Mouse (Mus musculus): Measurements from ENCODE around the gene Cox10. TPM values are rescaled to one million over a fixed set of nuclear protein-coding genes. Genes with fewer than 3 reads are reported as not detected.

The Cox10 gene
- polyA plus RNA-seq, 1 experiment from 2014 or later, result 13.1 TPM

GRCm38 (mm10) chr11:64058474-64058873 is 20.8 kb downstream of the Cox10 start:
- ATAC-seq, result no peak
- no peak for TF ChIP-seq EP300 (IDR thresholded peaks at IDR 0.05)
- TF ChIP-seq CTCF (IDR thresholded peaks at IDR 0.05), result no peak
- WGBS, result 93% methylated on average over 3 of the region's 3 CpGs

DNA sequence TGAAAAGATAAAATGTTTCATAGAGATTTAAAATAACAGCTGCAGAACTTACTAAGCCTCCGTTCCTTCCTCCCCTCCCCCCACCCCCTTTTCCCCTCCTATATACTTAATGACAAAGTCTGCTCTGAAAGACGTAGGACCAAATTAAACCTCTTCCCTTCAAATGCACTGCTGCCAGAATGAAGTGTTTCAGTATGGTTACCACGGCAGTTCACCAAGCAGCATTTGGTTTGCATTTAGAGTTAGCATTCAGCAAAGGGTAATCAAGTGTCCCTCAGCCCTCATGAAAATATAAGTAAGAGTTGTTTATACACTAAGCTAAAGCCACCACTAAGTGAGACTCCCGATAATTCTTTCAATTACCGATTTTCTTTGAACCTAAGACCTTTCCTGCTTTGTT is 25.9 kb downstream of the Cox10 start:
- DNase-seq (ENCODE audit: low spot score) (no peak), ATAC-seq (no peak)
- Histone ChIP-seq H3K27ac (ENCODE audit: low read length) (no peak overlapping the region), H3K4me2 (replicated peaks; ENCODE audit: low read depth, low read length) (no peak overlapping the region), H3K4me1 (ENCODE audit: insufficient read depth, low read depth, low read length) (0 out of 2 replicates have a peak, but pooled peaks cover 5% of the 10 kb centered on the region), H3K27me3 (replicated peaks; ENCODE audit: insufficient read depth, low read length) (no peaks in the 10 kb centered on the region), H3K9ac (replicated peaks; ENCODE audit: low read depth) (no peak overlapping the region), H3K4me3 (ENCODE audit: low read depth, low read length) (no peak overlapping the region), H3K36me3 (ENCODE audit: insufficient read depth, low read length) (no peaks in the 10 kb centered on the region), H3K9me3 (ENCODE audit: low read length) (no peaks in the 10 kb centered on the region)
- WGBS, result 79% methylated on average over 5 of the region's 5 CpGs
- TF ChIP-seq EP300 (IDR thresholded peaks at IDR 0.05) (no peak), CTCF (IDR thresholded peaks at IDR 0.05) (no peak)

More at GRCm38 (mm10) chr11:64058474-64058873, 20.8 kb downstream of the Cox10 start:
- Histone ChIP-seq H3K27me3 (replicated peaks; ENCODE audit: insufficient read depth, low read length) (no peaks in the 10 kb centered on the region), H3K4me2 (replicated peaks; ENCODE audit: low read depth, low read length) (no peak overlapping the region), H3K9me3 (ENCODE audit: low read length) (no peaks in the 10 kb centered on the region), H3K36me3 (ENCODE audit: insufficient read depth, low read length) (no peaks in the 10 kb centered on the region), H3K4me3 (ENCODE audit: low read depth, low read length) (no peak overlapping the region), H3K27ac (ENCODE audit: low read length) (no peak overlapping the region), H3K9ac (replicated peaks; ENCODE audit: low read depth) (no peak overlapping the region), H3K4me1 (ENCODE audit: insufficient read depth, low read depth, low read length) (no peaks in the 10 kb centered on the region)
- no peak for DNase-seq (ENCODE audit: low spot score)

DNA sequence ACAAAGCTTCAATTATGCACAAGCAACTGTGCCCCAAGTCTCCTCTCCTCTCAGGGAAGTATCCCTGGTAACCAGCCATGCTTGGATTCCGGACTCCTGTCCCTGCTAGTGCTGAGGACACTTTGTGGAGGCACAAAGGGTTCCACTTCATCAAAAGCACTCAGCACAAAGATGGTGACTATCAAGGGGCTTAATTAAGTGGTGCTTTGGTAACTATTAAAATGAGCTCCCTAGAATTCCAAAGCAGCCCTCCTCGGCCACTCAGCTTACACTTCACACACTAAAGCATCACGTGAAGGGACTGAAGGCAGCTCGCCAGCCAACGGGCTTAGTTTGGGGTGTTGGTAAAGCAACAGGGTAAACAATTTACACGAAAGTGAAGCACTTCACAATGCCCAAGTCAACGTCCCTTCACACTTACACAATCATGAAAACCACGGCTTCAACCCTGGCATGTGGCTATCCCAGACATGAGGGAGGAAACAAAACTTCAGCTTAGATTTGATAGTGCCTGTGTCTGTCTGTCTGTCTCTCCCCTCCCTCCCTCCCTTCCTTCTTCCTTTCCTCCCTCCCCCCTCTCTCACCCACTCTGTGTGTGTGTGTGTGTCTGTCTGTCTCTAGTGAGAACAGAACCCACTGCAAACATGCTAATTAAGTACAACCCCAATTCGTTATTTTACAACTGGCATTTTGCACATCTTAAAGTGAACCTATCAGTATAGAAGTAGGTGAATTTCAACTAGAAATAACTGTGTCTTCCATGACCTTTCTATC is 27.9 kb downstream of the Cox10 start:
- no peak overlapping the region for H3K4me2 ChIP-seq (replicated peaks; ENCODE audit: low read depth, low read length)
- no peaks in the 10 kb centered on the region for H3K9me3 ChIP-seq (ENCODE audit: low read length)
- 0 out of 2 replicates have a peak, but pooled peaks cover 5% of the 10 kb centered on the region for H3K4me1 ChIP-seq (ENCODE audit: insufficient read depth, low read depth, low read length)
- peak; percentile 72 for DNase-seq (ENCODE audit: low spot score)
- H3K36me3 ChIP-seq (ENCODE audit: insufficient read depth, low read length), result no peaks in the 10 kb centered on the region
- no peak overlapping the region for H3K4me3 ChIP-seq (ENCODE audit: low read depth, low read length)
- peak; percentile 90 for ATAC-seq
- H3K9ac ChIP-seq (replicated peaks; ENCODE audit: low read depth), result no peak overlapping the region
- TF ChIP-seq EP300 (IDR thresholded peaks at IDR 0.05) (peak; percentile 72), CTCF (IDR thresholded peaks at IDR 0.05) (no peak)
- 31% methylated on average over 9 of the region's 9 CpGs for WGBS
- peak overlapping the region; percentile 3; the same call in 1 of the 2 replicates for H3K27ac ChIP-seq (ENCODE audit: low read length)
- H3K27me3 ChIP-seq (replicated peaks; ENCODE audit: insufficient read depth, low read length), result no peaks in the 10 kb centered on the region

DNA sequence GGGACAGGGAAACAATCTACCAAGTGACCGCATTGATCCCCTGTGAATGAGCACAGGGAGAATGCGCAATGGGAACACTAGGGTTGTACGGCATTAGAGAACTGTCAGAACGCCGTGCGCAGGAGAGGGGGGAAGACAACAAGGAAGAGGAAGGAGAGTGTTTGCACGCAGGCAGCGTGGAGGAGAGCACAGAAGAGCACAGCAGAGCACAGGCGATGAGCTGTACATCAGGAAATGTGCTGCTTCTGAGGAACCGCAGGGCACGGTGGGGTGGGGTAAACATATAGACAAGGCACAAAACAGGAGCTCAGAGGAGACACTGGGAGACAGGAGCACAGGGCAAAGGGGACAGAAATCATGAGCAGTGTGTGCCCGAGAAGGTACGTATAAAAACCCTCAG is 31.8 kb downstream of the Cox10 start:
- Histone ChIP-seq H3K4me2 (replicated peaks; ENCODE audit: low read depth, low read length) (no peak overlapping the region), H3K9me3 (ENCODE audit: low read length) (no peaks in the 10 kb centered on the region), H3K4me3 (ENCODE audit: low read depth, low read length) (no peak overlapping the region), H3K4me1 (ENCODE audit: insufficient read depth, low read depth, low read length) (0 out of 2 replicates have a peak, but pooled peaks cover 5% of the 10 kb centered on the region), H3K9ac (replicated peaks; ENCODE audit: low read depth) (no peak overlapping the region), H3K27me3 (replicated peaks; ENCODE audit: insufficient read depth, low read length) (no peaks in the 10 kb centered on the region), H3K27ac (ENCODE audit: low read length) (no peak overlapping the region), H3K36me3 (ENCODE audit: insufficient read depth, low read length) (no peaks in the 10 kb centered on the region)
- 64% methylated on average over 13 of the region's 13 CpGs for WGBS
- ATAC-seq, result no peak
- no peak for DNase-seq (ENCODE audit: low spot score)
- TF ChIP-seq CTCF (IDR thresholded peaks at IDR 0.05) (no peak), EP300 (IDR thresholded peaks at IDR 0.05) (no peak)

DNA sequence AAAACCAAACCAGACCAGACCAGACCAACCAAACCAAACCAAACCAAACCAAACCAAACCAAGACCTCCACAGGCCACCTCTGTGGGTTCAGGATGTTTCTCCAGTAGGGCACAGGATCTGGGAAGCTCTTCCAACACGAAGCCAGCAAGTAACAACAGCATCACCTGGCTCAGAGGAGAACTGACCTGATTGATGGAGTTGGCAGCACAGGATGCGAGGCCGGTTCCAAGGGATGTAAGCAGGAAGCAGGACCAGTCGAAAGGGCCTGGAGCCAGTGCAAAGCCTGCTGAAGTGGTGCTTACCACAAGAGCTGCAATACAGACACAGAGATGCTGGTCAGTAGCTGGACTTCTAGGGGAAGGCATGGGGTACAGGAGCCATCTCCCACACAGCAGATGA is 34.2 kb downstream of the Cox10 start:
- no peak overlapping the region for H3K4me3 ChIP-seq (ENCODE audit: low read depth, low read length)
- TF ChIP-seq CTCF (IDR thresholded peaks at IDR 0.05), result no peak
- TF ChIP-seq EP300 (IDR thresholded peaks at IDR 0.05), result no peak
- H3K9ac ChIP-seq (replicated peaks; ENCODE audit: low read depth), result no peak overlapping the region
- H3K9me3 ChIP-seq (ENCODE audit: low read length), result no peaks in the 10 kb centered on the region
- DNase-seq (ENCODE audit: low spot score) (no peak), ATAC-seq (no peak)
- H3K27ac ChIP-seq (ENCODE audit: low read length), result no peak overlapping the region
- no peak overlapping the region for H3K4me2 ChIP-seq (replicated peaks; ENCODE audit: low read depth, low read length)
- no peaks in the 10 kb centered on the region for H3K27me3 ChIP-seq (replicated peaks; ENCODE audit: insufficient read depth, low read length)
- no peaks in the 10 kb centered on the region for H3K36me3 ChIP-seq (ENCODE audit: insufficient read depth, low read length)
- 76% methylated on average over 4 of the region's 4 CpGs for WGBS
- no peaks in the 10 kb centered on the region for H3K4me1 ChIP-seq (ENCODE audit: insufficient read depth, low read depth, low read length)

GRCm38 (mm10) chr11:64044024-64044423 is 35.2 kb downstream of the Cox10 start:
- DNase-seq (ENCODE audit: low spot score) (peak; percentile 69), ATAC-seq (peak; percentile 57)

More at GRCm38 (mm10) chr11:64044024-64044423, 35.2 kb downstream of the Cox10 start:
- Histone ChIP-seq H3K27me3 (replicated peaks; ENCODE audit: insufficient read depth, low read length) (no peaks in the 10 kb centered on the region), H3K27ac (ENCODE audit: low read length) (no peak overlapping the region), H3K4me3 (ENCODE audit: low read depth, low read length) (no peak overlapping the region), H3K36me3 (ENCODE audit: insufficient read depth, low read length) (no peaks in the 10 kb centered on the region), H3K4me1 (ENCODE audit: insufficient read depth, low read depth, low read length) (no peaks in the 10 kb centered on the region), H3K4me2 (replicated peaks; ENCODE audit: low read depth, low read length) (no peak overlapping the region), H3K9ac (replicated peaks; ENCODE audit: low read depth) (no peak overlapping the region), H3K9me3 (ENCODE audit: low read length) (no peaks in the 10 kb centered on the region)
- TF ChIP-seq CTCF (IDR thresholded peaks at IDR 0.05) (no peak), EP300 (IDR thresholded peaks at IDR 0.05) (no peak)
- 58% methylated on average over 3 of the region's 3 CpGs for WGBS
